Mouse (Mus musculus): ENCODE results near the gene Spg7.
"Not testable (repeated sequence)": the region's sequence is repeated elsewhere in the genome, so short reads cannot be mapped to it uniquely, and the experiment has no call there.

The Spg7 gene

DNA sequence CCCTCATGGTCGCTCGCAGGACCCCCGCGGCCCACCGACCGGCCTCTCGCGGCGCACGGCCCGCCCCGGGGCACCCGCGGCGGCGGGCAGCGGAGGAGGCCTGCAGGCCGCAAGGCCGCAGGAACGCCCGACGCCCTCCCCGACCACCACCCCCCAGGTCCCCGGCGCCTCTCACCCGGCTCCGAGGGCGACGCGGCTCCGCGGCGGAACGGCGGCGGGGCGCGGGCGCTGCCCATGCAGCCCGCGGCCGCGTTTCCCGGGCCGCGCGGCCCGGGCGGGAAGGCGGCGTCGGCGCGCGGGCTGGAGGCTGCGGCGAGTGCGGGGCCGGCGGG is 21.0 kb upstream of the Spg7 start:
- DNase-seq = no peak

DNA sequence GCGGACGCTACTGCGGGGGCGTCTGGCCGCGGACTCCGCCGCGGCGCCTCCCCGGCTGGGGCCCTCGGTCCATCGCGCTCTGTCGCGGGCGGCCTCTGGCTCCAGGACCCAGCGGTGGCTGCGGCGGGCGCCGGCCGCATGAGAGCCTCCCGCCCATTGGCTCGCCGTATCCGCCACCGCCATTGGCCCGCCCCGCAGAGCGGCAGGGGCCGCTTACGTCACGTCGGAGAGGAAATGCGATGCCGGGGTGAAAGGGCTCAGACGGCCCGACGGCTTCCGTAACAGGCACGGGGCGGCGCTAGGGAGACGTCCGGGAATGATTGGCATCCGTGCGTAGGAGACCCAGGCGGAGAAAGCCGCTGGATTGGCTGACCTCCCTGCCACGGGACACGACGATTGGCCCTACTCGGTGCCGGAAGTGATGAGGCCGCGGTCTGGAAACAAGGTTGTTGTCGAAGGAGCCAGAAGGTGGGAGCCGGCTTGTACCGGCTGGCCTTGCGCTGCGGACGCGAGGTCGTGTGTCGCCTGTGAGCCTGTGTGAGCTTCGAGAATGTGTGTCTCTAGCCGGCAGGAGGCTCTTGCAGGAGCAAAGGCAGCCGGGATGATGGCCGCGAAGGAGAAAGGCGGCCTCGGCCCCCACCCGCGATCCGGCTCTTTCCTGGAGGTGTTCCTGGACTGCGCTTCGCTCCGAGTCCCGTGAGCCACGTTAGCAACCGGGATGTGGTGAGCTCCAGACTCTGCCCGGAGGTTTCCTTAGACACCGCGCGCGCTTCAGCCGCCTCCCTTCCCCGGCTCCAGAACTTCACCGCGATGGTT is 20.4 kb upstream of the Spg7 start, which contains the start of gene Ankrd11:
TSS of gene Ankrd11 (minus strand) at position 120 of the 816 bp plus-strand sequence.
- DNase-seq = peak; percentile 100

DNA sequence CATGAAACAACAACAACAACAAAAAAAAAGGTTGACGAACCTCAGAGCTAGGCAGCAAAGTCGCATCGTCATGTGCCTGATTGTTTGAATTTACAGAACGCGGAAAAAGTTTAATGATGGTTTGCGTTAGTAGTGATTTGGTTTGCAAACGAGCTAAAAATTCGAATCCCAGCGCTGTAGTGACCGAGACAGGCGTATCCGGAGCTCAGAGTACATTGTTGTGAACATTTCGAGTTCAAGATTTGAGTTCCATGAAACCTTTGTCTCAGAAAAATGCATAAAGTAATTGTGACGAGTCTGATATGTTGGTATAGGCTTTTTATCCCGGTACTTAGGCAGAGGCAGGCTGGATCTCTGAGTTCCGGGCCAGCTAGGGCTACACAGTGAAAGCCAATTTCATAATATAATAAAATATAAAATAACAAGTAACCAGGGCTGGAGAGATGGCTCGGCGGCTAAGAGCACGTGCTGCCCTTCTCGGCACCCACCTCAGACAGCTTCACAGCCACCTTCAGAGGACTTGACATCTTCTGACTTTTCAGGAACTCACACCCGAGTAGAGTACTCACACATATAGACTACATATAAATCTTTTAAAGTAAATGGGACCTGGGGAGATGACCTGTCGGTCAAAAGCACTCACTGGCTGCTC is 19.6 kb upstream of the Spg7 start:
- no peak for DNase-seq

DNA sequence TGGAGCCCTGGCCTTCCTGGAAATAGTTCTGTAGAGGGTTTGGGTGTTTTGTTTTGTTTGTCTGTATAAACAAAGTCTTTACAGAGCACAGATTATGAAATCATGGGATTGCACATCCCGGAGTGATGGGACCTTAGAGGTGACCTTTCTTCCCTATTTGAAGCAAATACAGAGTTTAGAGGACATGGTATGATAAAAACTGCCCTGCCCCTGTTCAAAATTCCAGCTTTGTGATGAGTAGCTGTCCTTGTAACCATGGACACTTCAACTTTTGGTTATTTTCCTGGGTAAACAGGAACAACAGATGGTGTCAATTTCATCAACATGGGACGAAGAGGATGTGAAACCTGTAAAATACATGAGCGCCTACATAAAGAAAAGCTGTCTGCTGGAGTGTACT is 18.8 kb upstream of the Spg7 start:
- DNase-seq = no peak

DNA sequence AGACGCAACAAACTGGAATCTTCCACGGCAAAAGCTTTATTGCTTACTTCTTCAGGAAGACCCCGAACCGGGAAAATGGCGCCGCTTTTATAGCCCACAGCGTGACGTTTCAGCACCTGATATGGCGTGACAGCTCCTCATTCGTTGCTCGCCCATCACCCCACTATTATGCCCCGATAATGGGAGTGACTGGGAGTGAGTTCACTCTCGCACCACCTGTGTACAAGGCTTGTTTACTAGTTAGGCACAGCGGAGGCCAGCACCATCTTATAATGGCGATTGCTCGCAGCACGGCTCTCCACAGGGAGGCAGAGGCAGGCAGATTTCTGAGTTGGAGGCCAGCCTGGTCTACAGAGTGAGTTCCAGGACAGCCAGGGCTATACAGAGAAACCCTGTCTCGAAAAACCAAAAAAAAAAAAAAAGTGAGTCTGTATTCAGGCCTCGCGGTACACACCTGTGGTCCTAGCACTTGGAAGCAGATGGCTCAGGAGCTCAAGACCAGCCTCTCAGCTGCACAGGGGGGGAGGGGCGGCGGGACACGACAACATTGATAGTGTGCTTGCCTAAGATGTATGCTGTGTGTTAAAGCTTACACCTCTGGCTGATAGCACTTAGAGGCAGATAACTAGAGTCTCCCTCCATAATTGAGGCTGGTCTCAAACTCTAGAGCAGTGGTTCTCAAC is 17.9 kb upstream of the Spg7 start:
- not testable (repeated sequence) for DNase-seq

DNA sequence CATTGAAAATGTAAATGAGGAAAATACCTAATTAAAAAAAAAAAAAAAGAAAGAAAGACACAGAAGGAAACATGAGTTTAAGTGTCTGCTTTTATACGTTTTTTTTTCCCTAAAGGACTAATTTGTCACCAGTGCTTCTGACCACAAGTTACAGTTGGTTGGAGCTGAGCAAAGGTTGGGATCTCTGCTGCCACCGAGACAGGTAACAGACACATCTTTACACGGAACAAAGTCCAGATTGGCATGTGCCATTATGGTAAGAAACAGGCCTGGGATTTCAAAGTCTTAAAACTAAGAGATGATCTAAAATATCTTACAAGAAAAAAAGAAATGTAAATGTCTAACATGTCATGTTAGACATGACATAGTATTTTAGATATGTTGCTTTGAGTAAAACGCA is 16.0 kb upstream of the Spg7 start:
- DNase-seq = no peak

DNA sequence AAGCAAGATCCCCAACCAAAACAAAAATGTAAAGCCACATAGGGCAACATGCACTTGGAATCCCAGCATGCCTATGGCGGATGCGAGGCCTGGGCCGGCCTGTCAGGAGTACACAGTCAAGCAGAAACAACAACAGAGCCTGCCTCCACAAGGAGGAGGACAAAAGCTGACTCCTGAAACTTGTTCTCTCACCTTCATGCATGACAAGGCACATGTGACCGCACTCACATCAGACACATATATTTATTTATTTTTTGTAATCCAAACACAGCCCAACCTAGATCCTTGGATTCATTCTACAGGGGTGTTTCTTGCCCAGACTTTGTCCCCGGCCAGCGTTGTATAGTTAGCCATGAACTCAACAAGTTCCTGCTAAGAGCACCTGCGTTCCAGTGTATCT is 14.9 kb upstream of the Spg7 start:
- no peak for DNase-seq

DNA sequence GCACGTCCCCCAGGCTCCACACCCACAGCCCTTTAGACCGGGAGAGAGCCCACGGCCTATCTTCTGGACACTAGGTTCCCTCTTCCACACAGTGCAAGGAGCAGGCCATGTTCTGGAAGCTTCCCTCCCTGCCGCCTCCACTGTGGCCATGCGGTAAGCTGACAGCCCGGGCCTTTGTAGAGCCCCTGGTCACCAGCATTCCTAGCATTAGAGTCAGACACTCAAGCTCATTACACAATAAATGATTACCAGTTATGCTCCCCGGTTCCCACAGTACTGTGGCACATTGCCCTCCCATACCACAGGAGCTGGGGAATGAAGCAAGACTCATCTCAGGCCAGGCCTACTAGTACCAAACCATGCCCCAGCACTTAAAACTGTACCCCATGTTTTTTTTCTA is 14.3 kb upstream of the Spg7 start:
- no peak for DNase-seq

DNA sequence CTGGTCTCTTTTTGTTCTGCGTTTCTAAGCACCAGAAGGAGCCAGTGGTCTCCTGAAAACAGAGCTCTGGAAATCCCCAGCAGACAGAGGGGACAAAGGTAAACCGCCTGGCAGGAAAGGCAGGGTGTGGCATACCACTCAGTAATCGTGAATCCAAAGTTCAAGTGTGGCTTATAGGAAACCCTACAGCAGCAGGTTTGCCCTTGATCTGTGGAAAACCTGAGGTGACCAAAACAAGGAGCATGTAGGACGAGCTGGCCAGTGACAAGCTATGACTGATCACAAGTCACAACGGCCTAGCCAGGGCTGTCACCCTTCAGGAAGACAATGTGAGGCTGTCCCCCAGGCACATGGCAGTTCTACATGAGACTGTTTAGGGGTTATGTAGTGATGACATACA is 11.3 kb upstream of the Spg7 start:
- no peak for DNase-seq

DNA sequence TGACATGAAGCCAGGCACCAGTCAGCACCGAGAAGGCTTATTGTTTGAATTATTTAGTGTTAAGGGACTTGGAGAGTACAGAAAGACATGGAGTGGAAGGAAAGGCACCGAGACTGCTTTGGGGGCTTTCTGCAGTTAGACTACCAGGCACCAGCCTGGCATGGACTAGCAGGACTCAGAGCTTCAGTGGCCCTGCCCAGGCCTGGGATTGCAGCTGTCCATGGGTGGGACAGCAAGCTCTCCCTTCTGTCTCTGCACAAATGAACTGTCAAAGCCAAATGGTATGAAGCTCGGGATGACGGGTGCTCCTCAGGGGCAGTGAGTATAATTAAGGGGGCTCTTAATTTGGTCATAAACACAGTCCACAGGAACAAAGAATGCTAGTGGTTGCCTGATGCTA is 1.3 kb downstream of the Spg7 start:
- DNase-seq = no peak

DNA sequence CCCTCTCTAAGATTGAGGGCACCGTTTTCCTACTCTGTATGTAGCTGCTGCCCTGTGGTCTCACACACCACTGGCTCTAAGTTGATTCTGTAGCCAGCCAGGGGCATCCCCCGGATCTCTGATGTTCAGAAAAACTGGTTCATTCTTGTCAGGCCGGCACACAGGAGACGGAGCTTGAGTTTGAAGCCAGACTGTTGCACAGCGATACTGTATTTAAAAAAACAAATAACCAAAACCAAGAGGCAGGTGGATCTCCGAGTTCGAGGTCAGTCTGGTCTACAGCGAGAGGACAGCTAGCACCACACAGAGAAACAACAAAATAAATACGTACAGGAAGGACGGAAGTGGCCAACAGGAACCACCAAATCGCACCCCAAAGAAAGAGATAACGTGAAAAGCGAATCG is 2.1 kb downstream of the Spg7 start:
- DNase-seq = no peak

DNA sequence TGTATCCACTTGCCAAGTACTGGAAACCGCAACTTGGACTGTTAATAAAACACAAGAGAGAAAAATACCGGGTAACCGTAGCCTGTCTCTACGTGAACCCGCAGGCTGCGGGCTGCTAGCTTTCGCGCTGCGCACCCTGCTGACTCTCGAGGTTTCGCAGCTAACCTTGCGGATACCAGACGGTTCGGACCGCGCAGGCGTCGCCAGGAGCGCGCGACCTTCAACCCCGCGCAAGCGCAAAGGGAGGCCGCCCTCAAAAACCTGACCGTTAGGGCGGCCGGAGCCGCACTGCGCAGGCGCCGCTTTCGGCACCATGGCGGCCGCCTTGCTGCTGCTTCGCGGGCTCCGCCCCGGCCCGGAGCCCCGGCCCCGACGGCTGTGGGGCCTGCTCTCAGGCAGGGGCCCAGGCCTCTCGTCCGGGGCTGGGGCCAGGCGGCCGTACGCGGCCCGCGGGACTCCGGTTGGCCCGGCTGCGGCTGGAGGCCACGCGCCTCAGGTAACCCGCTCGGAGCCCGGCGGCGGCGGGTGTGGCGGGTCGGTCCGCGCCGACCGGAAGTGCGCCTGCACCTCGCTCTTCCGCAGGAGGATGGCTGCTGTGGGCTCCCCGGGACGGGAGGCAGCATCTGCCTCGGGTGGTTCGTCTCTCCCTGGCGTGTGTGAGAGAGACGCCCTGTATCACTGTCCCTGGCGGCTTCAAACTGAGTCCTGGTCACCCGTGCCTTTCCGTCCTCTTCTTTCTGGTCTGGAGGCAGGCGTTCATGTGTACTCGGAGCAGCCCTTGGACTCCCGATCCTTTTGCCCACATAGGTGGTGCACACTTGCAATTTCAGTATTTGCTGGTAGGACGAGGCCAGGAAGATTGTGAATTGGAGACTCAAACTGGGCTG is 2.7 kb downstream of the Spg7 start:
- peak; percentile 96 for DNase-seq

DNA sequence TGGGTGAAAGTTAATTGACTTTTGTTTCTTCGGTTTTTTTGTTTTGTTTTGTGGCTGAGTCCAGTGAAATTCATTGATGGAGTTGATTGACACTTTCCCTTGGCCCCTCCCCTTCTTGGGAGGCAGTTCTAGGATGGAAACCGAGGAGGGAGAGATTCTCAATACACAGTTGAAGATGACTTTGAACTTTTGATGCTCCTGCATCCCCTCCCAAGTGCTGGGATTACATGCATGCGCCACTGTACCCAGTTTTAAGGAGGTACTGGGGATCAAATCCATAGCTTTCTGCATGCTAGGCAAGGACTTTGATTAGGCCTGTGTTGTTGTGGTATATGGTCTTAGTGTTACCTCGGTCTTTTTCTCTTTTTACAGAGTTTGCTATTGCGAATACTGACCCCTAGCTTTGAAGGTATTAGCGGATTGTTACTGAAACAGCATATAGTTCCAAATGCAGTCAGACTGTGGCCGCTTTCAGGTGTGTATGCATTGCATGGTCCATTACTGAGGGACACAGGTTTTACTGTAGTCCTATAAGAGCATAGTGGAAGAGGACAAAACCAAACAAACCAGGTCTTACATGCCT is 3.5 kb downstream of the Spg7 start:
- DNase-seq = no peak

DNA sequence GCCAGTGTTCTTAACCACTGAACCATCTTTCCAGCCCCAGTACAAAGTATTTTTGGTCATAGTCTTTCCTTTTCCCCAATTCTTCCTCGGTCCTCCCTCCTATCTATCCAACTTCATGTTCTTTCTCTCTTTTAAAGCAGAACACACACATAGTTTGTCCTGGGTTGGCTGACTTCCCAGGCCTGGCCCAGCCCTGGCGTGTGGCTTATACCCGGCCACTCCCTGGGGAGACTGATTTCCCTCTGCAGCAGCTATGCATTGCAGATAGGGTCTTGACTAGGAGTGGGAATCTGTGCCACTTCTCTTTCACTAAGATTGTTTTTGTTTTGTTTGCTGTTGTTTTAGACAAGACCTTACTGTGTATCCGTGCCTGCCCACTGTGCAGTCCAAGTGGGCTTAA is 8.4 kb downstream of the Spg7 start:
- no peak for DNase-seq

DNA sequence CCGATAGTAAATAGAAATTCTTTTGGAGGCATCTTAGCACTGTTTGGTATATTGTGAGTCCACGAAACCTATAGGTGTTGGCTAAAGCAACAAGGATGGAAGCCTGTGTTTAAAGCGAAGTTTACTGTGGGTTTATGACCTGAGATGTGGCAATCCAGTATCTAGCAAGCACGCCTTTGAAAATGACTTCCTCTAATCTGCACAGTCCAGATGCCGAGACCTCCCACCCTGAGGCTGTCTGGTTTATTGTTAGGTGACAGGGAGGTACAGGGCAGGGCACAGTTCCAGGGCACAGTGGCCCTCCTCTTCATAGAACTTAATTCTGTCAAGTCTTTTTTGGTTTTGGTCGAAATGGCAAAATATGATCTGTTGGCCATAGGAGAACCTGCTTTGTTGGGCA is 14.5 kb downstream of the Spg7 start:
- no peak for DNase-seq

DNA sequence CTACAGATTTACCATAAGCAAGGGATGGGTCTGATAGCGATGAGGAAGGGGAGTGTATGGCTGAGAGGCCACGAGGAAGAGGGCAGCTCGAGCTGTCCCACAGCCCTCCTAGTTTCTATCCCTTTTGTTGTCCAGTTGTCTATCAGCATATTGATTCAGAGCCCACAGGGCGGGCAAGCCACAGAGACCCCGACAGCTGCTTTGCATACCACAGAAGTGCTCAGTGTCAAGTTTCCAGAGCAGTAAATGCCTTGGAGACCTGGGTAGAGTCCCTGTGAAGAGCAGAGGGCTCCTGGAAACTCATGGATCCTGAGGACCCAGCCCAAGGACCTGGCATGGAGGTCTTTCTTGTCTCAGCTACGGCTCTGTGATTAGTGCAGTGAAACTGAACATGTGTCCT is 20.3 kb downstream of the Spg7 start:
- DNase-seq = no peak

DNA sequence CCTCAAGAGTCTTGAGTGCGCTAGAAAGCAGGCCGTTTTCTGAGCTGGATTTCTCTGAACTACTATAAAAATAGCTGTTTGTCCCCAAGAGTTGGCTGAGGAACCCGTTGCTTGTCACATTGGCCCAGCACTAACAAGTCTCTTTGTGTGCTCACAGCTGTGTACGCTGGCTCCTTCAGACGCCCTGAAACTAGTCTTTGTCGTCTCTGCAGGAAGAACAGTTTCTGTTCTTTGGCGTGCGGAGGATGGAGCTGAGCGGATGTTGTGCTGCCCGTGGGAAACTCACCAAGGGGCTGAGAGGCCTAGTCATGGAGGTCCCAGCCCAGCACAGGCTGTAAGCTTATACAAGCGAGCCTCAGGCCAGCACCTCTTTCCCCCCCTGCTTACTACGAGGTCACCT is 20.9 kb downstream of the Spg7 start:
- DNase-seq = no peak

DNA sequence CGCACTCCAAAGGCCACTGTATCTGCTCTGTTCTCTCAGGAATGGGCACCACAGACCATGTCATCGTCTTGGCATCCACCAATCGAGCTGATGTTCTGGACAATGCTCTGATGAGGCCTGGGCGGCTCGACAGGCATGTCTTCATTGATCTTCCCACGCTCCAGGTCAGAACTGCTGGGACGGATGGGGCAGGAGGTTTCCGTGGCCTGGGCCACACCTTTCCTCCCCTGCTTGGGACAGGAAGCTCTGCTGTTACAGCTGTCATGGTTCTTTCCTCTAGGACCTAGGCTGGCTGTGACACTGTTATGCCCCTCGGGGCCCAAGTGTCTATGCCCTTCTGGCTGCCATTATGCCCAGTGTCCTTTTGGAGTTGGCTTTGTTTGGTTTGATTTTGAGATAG is 24.5 kb downstream of the Spg7 start:
- DNase-seq = no peak

DNA sequence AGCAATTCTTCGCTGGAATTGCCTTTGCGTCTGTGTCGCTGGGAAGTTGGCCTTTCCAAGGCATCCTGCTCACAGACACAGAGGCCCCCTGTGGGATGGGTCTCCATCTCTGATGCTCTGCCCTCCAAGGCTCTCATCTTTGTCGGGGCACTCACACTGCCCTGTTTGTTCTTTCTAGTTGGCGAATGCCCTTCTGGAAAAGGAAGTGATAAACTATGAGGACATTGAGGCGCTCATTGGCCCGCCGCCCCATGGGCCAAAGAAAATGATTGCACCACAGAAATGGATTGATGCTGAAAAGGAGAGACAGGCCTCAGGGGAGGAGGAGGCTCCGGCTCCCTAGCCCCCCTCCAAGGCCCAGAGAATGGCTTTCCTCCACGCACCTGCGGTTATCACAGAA is 34.5 kb downstream of the Spg7 start:
- no peak for DNase-seq

DNA sequence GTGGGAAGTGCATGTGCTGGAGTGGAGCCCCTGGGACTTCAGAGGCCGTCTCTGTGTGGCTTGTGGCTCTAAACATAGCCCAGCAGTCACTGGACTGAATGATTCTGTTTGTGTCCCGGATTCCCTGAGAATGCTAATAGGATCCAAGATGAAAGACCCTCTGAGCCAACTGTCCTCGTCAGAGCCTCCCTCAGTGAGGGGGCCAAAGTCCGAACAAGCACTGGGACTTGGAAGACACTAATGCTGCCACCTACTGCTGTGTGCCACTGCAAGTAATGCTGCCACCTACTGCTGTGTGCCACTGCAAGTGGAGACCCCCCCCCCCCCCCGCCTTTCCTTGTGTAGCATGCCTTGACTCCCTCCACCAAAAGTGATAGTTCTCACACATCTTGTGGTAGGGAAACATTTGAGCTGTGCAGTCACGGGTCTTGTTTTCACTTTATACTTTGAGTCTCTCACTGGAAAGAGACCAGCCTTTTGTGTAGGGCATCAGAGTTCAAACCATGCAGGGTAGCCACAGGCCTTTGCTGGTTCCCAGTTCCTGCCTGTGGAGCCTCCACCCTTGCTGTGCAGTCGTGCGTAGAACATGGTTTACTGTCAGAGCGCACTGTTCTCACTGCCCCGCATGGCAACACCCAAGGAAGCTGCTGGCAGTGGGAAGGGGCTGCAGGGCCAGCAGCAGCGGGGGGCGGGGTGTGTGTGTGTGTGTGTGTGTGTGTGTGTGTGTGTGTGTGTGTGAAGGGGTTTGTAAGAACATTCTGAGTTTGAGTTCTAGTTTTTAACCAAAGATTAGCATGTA is 35.2 kb downstream of the Spg7 start:
- DNase-seq = peak; percentile 36

DNA sequence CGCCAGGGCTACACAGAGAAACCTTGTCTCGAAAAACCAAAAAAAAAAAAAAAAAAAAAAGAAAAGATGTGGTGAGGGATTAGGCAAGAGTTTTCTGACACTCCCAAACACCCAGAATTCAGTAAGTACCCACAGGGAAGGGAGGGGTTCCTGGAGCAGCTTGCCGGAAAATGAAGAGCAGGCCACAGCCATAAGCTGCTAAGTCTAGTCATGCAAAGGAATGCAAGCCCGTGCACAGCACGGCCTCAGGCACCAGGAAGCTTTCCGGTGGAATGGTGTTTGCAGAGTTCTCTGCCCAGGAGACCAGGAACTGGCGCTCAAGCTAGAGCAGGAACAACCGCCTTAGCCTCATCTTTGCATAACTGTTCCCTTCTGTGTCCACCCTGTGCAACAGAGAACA is 37.5 kb downstream of the Spg7 start:
- no peak for DNase-seq

DNA sequence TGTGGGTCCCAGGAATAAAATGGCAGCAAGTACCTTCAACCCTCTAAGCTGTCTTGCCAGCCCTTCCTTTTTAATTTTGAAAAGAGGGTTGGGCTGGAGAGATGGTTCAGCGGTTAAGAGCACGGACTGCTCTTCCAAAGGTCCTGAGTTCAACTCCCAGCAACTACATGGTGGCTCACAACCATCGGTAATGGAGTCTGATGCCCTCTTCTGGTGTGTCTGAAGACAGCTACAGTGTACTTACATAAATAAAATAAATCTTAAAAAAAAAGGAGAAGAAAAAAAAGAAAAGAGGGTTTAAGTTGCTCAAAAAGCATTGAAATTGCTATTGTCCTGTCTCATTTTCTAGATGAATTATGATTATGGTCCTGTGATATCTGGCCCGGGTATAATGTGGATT is 38.5 kb downstream of the Spg7 start:
- no peak for DNase-seq

Measured in cerebellum, adult 9-11 months (tissue).